Mouse (Mus musculus) lung, postnatal 36 days (tissue): ENCODE data around the gene Gcnt2.
A peak's percentile ranks its signal among the peaks of the same experiment; 100 is the strongest.
"Not testable (repeated sequence)": the region's sequence is repeated elsewhere in the genome, so short reads cannot be mapped to it uniquely, and the experiment has no call there.

Experiments
- DNase-seq: peaks from one replicate; pipeline ENCODE4 v3.0.0; 2022; ENCODE audit warnings: mixed read lengths

Gcnt2 gene

DNA sequence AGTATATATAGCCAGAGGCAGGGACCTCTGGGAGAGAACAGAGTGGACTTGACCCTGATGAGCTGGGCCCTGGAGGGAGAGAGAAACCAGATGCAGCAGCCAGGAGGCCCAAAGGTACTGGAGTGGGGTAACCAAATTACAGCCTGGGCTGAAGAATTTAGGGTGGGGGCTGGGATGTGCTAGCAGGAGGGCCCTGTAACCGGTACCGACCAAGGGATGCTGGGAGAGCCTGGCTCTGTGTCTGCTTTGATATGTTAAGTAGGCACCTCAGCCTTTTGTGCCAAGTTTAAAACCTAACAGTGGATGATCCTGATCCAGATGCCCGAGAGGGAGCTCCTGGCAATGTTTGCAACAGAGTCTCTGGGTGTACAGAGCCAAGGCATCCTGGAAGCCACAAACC, 84.8 kb downstream of the Gcnt2 start:
- DNase-seq, result no peak

- DNase-seq, result peak; percentile 44
Observed at GRCm38 (mm10) chr13:40946513-40946912, 87.0 kb downstream of the Gcnt2 start.

DNA sequence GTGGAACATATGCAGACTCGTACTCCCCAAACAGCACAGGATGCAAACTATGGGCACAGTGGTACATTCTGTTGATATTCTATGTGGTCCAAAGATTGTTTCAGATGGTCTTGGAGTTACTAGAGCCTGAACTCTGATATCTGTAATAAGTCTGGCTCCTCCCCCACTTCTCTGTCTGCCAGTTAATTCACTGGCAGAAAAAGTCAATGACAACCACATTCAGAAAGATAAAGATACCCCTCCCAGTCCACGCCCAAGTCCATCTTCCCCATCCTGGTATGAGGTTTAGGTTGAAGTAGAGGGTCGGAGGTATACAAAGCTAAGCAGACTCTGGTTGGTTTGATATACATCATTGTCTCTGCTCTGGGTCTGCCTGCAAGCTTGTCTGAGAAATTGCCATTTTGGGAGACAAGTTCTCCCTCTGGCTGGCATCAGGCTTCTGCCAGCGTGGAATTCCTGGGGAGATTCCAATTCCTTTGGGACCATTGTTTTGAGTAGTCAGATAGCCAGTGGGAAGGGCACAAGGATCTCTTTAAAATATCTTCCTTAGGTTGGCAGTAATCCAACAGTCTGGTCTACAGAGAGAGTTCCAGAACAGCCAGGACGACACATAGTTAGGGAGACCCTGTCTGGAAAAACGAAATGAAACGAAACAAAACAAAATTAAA, 88.1 kb downstream of the Gcnt2 start:
- no peak for DNase-seq

GRCm38 (mm10) chr13:40951386-40951976, 91.9 kb downstream of the Gcnt2 start:
- DNase-seq, result no peak

DNA sequence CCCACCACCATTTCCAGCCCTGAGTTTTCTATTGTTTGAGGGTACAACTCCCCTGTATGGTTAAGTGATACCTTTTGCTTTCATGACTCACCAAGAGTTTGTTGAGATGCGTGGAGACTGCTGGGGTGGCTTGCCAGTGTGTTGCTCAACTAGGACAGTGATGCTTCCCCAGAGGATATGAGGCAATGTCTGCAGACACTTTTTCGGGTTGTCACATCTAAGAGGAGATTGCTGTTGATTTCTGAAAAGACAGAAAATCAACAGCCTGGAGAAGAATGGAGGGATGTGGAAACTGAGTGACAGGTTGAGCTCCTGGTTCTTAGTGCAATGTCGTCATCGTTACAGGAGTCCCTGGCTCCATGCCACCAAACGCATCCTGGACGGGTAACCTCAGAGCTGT, 93.7 kb downstream of the Gcnt2 start:
- DNase-seq, result peak; percentile 52

DNA sequence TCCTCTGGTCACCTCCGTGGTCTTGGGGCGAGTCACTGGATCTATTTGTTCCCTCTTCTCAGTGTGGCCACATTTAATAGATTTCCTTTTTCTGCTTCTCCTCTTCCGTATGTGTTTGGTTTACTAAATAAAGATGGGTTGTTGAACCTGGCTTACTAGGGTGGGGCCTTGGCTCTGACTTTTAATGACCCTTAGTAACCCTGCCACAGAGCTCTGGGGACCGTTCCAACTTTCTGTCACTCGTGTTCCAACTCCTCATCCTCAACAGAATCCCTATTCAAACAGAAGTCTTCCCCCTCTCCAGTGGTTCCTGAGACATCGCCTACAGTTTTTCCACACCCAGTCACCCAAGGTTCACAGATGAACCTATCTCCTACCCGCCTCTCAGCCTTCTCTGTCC, 96.2 kb downstream of the Gcnt2 start:
- no peak for DNase-seq

DNA sequence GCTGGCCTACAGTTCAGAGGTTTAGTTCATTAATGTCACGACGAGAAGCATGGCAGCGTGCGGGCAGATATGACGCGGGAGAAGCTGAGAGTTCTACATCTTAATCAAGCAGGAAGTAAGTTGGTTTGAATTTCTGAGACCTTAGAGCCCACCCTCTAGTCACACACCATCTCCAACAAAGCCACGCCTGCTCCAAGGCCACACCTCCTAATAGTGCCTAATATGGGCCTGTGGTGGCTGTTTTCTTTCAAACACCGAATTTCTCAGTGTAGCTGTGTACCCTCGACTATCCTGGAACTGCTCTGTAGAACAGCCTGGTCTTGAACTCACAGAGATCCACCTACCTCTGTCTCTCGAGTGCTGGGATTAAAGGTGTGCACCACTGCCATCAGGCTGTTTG, 108.1 kb downstream of the Gcnt2 start:
- DNase-seq, result peak; percentile 42

DNA sequence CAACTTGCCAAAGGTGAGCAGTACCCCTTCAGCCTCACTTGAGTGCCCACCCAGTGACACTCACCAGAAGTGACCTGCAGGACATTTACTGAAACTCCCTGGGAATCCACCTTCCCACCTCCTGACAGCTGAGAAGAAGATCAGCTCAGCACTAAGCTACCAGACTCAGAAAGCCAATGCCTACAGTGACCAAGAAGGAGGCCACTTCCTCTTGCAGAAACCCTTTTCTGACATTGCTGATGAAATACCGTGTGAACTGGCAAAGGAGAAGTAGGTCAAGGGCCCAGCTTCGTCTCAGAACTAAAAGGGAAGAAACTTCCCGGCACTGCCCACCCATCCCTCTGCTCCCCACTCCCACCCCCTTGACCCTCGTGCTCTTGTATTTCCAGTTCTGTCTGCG, 109.0 kb downstream of the Gcnt2 start:
- DNase-seq, result peak; percentile 59

DNA sequence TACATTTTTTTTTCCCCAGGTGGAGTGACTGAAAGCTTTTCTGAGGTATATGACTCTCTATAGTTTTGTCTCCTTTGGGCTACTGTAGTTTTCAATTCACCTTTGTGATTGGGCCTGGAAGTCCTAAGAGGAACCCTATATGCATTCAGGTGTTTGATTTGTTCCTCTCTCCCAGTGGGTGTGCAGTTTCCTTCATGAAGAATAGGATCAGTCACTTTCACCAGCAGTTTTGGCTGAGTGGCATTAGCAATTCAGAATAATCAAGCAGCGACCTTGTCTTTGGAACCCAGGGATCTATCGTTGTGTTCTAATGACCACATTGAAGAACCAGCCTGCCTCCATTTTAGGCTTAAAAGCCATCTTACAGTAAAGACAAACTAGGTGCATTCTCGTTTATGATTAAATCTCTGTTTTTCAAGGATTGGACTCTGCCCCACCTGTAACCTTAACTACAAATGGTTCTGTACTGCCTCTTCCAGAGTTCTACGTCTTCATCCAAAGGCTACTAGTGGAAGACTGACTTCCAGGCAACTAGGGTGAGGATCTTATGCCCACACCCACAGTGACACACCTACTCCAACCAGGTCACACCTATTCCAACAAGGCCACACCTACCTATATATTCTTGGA, 110.3 kb downstream of the Gcnt2 start:
- no peak for DNase-seq

- DNase-seq, result peak; percentile 65
Observed at GRCm38 (mm10) chr13:40971261-40971660, 111.7 kb downstream of the Gcnt2 start.

DNA sequence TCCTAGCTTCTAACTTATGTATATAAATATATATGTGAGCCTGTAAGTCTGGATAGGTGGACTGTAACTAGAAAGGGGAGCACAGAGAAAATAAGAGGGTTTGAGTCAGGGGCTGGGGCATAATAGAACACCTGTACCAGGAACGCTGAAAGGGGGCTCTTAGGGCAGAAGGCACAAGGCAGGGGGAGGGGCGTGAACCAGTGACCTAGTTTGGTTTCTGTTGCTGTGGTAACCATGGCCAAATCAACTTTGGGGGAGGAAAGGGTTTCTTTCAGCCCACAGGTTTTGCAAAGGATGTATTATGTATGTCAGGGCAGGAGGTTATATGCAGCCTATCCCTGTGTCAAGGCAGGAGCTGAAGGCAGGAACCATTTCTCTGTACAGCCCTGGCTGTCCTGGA, 112.3 kb downstream of the Gcnt2 start:
- no peak for DNase-seq

GRCm38 (mm10) chr13:40972976-40973375, 113.4 kb downstream of the Gcnt2 start:
- DNase-seq, result no peak

DNA sequence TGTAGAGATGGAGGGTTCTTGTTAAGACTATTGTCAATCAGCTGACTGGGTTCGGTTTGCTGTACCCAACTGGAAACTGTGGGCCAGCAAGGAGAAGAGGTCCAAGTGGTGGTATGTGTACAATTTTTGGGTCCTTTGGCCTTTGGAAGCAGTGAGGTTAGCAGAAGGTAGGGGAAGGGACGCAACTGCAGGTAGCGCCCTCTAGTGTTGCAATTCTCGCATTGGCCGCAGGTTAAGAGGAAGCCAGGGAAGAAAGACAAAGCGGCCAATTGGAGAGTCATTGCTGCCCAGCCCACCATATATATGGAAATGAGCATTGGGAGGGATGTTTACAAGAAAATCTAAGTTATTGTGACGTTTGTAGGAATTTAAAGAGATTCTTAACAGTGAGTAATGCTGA, 118.1 kb downstream of the Gcnt2 start:
- DNase-seq, result peak; percentile 84

DNA sequence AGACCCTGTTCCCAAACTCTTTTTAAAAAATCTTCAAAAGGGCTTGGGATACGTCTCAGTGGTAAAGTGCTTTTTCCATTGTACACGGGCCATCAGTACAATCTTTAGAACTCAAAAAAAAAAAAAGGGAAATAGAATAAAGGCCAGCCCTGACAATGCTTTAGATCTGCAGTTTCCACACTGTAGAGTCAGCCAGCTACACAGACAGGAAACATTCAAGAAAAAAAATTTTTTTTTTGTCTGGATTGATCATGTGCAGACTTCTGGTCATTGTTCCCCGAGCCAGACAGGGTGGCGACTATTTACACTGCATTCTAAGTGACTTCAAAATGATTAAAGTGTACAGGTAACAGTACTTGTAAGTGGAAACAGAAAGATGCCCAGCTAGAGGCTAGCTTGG, 119.1 kb downstream of the Gcnt2 start:
- peak; percentile 55 for DNase-seq

GRCm38 (mm10) chr13:40979321-40979720, 119.8 kb downstream of the Gcnt2 start:
- DNase-seq, result peak; percentile 71

DNA sequence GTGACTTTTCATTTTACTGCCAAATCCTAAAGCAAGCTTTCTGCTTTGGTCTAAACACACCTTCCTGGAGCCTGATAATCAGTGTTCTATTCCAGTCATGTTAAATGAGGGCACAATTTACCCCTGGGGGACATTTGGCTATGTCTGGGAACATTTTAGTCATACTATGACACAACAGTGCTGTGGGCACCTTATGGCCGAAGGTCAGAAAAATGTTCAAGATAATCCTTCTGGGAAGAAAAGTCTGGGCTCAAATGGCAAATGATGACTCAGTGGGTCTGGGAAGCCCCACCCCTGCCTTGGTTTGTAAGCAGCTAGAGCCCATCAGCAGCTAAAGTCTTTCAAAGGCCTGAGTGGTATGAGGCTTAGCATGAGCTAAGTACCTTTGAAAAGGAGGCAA, 123.2 kb downstream of the Gcnt2 start:
- DNase-seq, result no peak

- no peak for DNase-seq
Observed at GRCm38 (mm10) chr13:40986081-40986480, 126.5 kb downstream of the Gcnt2 start.

DNA sequence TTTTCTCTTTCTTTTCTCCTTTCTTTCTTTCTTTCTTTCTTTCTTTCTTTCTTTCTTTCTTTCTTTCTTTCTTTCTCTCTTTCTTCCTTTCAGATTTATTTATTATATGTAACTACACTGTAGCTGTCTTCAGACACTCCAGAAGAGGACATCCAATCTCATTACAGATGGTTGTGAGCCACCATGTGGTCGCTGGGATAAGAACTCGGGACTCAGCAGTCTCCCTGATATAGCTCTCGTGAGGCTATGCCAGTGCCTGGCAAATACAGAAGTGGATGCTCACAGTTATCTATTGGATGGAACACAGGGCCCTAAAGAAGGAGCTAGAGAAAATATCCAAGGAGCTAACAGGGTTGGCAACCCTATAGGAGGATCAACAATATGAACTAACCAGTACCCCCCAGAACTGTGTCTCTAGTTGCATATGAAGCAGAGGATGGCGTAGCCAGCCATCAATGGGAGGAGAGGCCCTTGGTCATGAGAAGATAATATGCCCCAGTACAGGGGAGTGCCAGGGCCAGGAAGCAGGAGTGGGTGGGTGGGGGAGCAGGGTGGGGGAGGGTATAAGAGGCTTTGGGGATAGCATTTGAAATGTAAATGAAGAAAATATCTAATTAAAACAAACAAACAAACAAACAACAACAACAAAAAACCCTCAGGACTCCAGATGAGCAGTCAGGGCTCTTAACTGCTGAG, 128.2 kb downstream of the Gcnt2 start:
- not testable (repeated sequence) for DNase-seq

- DNase-seq, result no peak
Observed at GRCm38 (mm10) chr13:40988418-40988817, 128.9 kb downstream of the Gcnt2 start.

DNA sequence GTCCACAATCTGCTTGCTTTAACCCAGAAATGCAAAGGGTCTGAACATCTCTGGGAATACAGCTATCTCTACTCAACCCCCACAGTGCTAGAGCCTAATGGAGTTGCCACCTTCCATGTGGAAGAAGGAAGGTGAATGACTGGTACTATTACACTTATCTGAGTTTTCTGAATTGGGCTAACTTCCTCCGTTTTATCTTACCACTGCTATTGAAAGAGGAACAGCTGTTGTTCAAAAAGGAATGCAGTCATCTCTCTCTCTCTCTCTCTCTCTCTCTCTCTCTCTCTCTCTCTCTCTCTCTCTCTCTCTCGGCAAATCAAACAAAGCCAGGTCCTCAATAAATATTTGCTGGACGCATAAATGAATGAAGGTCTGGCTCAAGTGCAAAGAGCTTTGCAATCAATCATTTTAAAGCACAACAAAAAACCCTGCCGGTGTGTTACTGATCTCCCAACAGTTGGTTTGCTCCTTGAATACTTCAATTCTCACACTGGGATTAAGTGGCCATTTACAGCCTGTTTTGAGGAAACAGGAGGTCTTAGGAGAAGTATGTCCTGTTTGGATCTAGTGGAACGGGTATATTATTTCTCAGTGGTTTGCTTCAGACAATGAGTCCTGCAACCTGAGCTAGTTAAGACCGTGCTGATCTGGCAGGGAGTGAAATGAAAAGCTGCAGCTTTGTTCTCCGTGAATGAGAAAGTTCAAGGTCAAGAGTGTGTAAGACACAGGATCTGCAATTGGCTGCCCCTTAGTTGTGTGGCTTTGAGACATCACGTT, 135.1 kb downstream of the Gcnt2 start:
- no peak for DNase-seq

DNA sequence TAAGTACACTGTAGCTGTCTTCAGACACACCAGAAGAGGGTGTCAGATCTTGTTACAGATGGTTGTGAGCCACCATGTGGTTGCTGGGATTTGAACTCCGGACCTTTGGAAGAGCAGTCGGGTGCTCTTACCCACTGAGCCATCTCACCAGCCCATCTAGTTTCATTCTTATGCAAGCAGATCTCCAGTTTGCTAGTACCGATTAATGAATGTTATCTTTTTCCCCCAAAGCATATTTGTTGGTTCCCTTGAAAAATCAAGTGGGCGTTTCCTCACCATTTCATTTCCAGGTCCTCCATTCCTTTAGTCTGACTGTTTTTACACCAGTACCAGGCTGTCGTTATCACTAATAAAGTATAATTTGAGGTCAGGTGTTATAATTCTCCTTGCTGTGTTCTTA, 139.0 kb downstream of the Gcnt2 start:
- DNase-seq, result not testable (repeated sequence)

- peak; percentile 39 for DNase-seq
Observed at GRCm38 (mm10) chr13:41000140-41000925, 140.8 kb downstream of the Gcnt2 start.
